Mouse (Mus musculus): ENCODE measurements around the gene Vmn1r11. TPM values are rescaled to one million over a fixed set of nuclear protein-coding genes. Genes with fewer than 3 reads are reported as not detected.

Gene Vmn1r11
- not detected in 2 replicates for total RNA-seq (2015; ENCODE audit: low replicate concordance)
- total RNA-seq (2017; ENCODE audit: low replicate concordance): not detected in 2 replicates

GRCm38 (mm10) chr6:57133155-57133554, at the start of gene Vmn1r11:
Gene Vmn1r11 (plus strand): TSS chr6:57133455.
- no peak for ATAC-seq (replicated peaks; ENCODE audit: low FRiP score, poor library complexity, severe bottlenecking)

GRCm38 (mm10) chr6:57106358-57106757, 26.9 kb upstream of the Vmn1r11 start:
- no peak for ATAC-seq (replicated peaks; ENCODE audit: low FRiP score, poor library complexity, severe bottlenecking)

- ATAC-seq (replicated peaks; ENCODE audit: low FRiP score, poor library complexity, severe bottlenecking): no peak
These were observed 24.1 kb upstream of the Vmn1r11 start, which contains the start of gene Vmn1r10 for GRCm38 (mm10) chr6:57109154-57109553. Gene Vmn1r10 (plus strand): TSS chr6:57109454.

- no peak for ATAC-seq (replicated peaks; ENCODE audit: low FRiP score, poor library complexity, severe bottlenecking)
These were observed 23.4 kb downstream of the Vmn1r11 start, which contains the start of gene Vmn1r12 for GRCm38 (mm10) chr6:57156619-57157018. Gene Vmn1r12 (plus strand): TSS chr6:57156919.

Other genes with a start within 250 kb of the Vmn1r11 start
- 371 and 463 TPM in 2 replicates for gene Nt5c3, start 209.5 kb upstream of the Vmn1r11 start, total RNA-seq (2015; ENCODE audit: low replicate concordance)
- gene Nt5c3, start 209.5 kb upstream of the Vmn1r11 start, total RNA-seq (2017; ENCODE audit: low replicate concordance): 280 and 388 TPM in 2 replicates
- gene Vmn1r4, start 209.4 kb upstream of the Vmn1r11 start, total RNA-seq (2015; ENCODE audit: low replicate concordance): 2.2 TPM in 1 of 2 replicates, not detected in the other
- gene Vmn1r4, start 209.4 kb upstream of the Vmn1r11 start, total RNA-seq (2017; ENCODE audit: low replicate concordance): 0.30 TPM in 1 of 2 replicates, not detected in the other
- gene Vmn1r5, start 163.2 kb upstream of the Vmn1r11 start, total RNA-seq (2015; ENCODE audit: low replicate concordance): not detected in 2 replicates
- gene Vmn1r5, start 163.2 kb upstream of the Vmn1r11 start, total RNA-seq (2017; ENCODE audit: low replicate concordance): not detected in 2 replicates
- not detected in 2 replicates for gene Vmn1r6, start 136.2 kb upstream of the Vmn1r11 start, total RNA-seq (2015; ENCODE audit: low replicate concordance)
- gene Vmn1r6, start 136.2 kb upstream of the Vmn1r11 start, total RNA-seq (2017; ENCODE audit: low replicate concordance): not detected in 2 replicates
- gene Vmn1r7, start 108.1 kb upstream of the Vmn1r11 start, total RNA-seq (2015; ENCODE audit: low replicate concordance): not detected in 2 replicates
- gene Vmn1r7, start 108.1 kb upstream of the Vmn1r11 start, total RNA-seq (2017; ENCODE audit: low replicate concordance): not detected in 2 replicates
- gene Vmn1r8, start 101.2 kb upstream of the Vmn1r11 start, total RNA-seq (2015; ENCODE audit: low replicate concordance): not detected in 2 replicates
- gene Vmn1r8, start 101.2 kb upstream of the Vmn1r11 start, total RNA-seq (2017; ENCODE audit: low replicate concordance): 0.39 TPM in 1 of 2 replicates, not detected in the other
- gene Vmn1r9, start 66.7 kb upstream of the Vmn1r11 start, total RNA-seq (2015; ENCODE audit: low replicate concordance): not detected in 2 replicates
- gene Vmn1r9, start 66.7 kb upstream of the Vmn1r11 start, total RNA-seq (2017; ENCODE audit: low replicate concordance): not detected in 2 replicates
- not detected in 2 replicates for gene Vmn1r10, start 24.0 kb upstream of the Vmn1r11 start, total RNA-seq (2015; ENCODE audit: low replicate concordance)
- gene Vmn1r10, start 24.0 kb upstream of the Vmn1r11 start, total RNA-seq (2017; ENCODE audit: low replicate concordance): not detected in 2 replicates
- gene Vmn1r12, start 23.5 kb downstream of the Vmn1r11 start, total RNA-seq (2015; ENCODE audit: low replicate concordance): not detected in 2 replicates
- not detected in 2 replicates for gene Vmn1r12, start 23.5 kb downstream of the Vmn1r11 start, total RNA-seq (2017; ENCODE audit: low replicate concordance)
- not detected in 2 replicates for gene Vmn1r13, start 69.8 kb downstream of the Vmn1r11 start, total RNA-seq (2015; ENCODE audit: low replicate concordance)
- gene Vmn1r13, start 69.8 kb downstream of the Vmn1r11 start, total RNA-seq (2017; ENCODE audit: low replicate concordance): not detected in 2 replicates
- not detected in 2 replicates for gene Vmn1r14, start 98.2 kb downstream of the Vmn1r11 start, total RNA-seq (2015; ENCODE audit: low replicate concordance)
- gene Vmn1r14, start 98.2 kb downstream of the Vmn1r11 start, total RNA-seq (2017; ENCODE audit: low replicate concordance): not detected in 2 replicates
- not detected in 2 replicates for gene Vmn1r15, start 124.5 kb downstream of the Vmn1r11 start, total RNA-seq (2015; ENCODE audit: low replicate concordance)
- not detected in 2 replicates for gene Vmn1r15, start 124.5 kb downstream of the Vmn1r11 start, total RNA-seq (2017; ENCODE audit: low replicate concordance)
- gene Vmn1r16, start 196.0 kb downstream of the Vmn1r11 start, total RNA-seq (2015; ENCODE audit: low replicate concordance): not detected in 2 replicates
- gene Vmn1r16, start 196.0 kb downstream of the Vmn1r11 start, total RNA-seq (2017; ENCODE audit: low replicate concordance): not detected in 2 replicates
- not detected in 2 replicates for gene Vmn1r17, start 230.3 kb downstream of the Vmn1r11 start, total RNA-seq (2015; ENCODE audit: low replicate concordance)
- not detected in 2 replicates for gene Vmn1r17, start 230.3 kb downstream of the Vmn1r11 start, total RNA-seq (2017; ENCODE audit: low replicate concordance)